Mouse (Mus musculus): ENCODE data around the gene Oaz1.
A peak's percentile ranks its signal among the peaks of the same experiment; 100 is the strongest.

Gene Oaz1

DNA sequence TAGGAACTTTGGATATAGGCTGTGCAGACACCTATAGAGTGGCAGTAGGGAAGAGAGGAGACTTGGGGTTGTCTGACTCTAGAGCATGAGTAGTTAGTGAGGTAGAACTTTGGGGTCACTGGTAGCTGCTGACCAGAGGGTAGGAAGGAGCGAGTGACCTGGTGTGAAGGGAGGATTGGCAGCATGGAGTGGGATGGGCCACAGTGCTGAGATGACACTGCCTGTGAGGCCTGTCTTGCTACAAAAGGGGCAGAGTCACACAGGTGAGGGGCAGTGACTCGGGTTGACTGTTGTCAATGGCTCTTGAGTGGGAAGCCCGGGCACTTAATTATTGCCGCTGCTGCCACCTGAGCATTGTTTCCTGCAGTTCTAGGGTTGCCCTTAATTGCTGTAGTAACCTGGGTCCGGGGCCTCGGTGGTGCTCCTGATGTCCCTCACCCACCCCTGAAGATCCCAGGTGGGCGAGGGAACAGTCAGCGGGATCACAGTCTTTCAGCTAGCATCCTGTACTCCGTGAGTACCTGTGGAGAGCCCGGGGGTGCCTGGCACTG, 1.5 kb downstream of the Oaz1 start:
- TF ChIP-seq GATA4 (IDR thresholded peaks at IDR 0.05; ENCODE audit: insufficient replicate concordance, low read length) = no peak

DNA sequence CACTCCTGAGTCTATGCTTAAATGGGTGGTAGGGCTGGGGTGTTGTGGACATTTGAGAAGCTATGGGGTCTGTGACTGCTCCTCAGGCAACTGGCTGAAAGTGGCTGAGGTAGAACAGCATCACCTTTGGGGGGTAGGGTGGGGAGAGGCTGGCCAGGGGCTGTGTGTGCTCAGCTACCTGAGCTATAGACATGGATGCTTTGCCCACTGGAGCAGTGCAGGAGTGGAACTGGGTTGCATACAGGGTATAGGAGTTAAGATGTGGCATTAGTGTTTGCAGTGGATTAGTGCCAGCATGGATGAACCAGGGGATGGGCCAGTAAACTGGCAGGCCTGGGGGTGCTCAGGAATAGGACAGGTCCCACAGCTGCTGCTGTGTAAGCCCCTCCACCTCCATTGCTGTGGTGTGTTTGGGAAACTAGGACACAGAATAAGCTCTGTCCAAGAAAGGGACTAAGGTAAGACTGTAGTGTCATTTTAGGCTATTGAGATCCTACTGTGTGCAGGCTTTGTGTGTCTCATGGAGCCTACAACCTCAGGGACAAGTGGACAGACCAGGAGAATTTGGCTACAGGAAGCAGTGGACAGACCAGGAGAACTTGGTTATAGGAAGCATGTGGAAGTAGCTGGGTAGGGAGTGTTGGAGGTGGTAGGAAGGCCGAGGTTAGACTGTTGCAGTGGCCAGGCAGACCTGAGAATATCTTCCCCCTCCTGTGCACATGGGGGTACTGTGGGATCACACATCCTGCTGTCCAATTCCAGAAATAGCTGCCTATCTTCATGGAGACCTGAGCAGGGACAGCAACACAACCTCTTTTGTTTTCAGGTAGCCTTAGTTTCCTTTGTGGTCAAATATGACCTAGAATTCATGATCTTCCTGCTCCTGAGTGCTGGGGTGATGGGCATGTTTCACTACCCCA, 3.2 kb downstream of the Oaz1 start:
- TF ChIP-seq GATA4 (IDR thresholded peaks at IDR 0.05; ENCODE audit: insufficient replicate concordance, low read length) = no peak

DNA sequence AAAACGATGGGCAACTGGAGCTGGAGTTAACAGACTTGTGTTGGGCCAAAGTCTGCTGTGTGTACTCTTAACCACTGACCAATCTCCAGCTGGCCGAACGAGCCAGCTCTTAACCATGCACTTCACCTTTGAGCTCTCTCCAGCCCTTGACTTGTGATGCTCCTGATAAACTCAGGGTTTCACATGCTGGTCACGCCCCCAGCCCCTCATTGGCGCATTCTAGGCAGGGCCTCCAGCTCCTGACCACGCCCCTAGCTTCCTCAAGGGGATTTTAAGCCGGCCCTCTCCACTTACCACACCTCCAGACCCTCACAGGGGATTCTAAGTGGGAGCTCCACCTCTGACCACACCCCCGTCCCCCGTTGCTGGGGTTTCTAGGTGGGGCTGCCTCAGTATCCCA, 4.7 kb downstream of the Oaz1 start:
- peak; percentile 67; the same call in 1 of the 2 replicates for TF ChIP-seq GATA4 (IDR thresholded peaks at IDR 0.05; ENCODE audit: insufficient replicate concordance, low read length)

DNA sequence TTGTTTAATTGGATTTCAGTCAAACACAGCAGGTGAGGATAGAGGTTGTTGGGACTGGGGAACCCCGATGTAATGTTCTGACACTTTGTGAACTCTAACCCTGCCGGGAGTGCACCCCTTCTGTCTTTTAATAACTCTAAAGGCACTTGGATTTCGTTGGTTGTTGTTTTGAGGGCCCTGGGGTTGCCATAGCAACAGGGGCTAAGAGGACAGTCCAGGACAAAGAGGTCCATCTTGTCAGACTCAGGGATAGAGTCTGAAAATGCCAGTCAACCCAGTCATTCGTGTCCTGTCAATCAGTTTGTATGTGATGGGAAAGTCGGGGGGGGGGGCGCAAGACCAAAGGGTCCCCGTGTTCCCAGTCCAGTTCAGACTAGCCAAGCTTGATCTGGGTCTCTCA, 6.4 kb downstream of the Oaz1 start:
- no peak for TF ChIP-seq GATA4 (IDR thresholded peaks at IDR 0.05; ENCODE audit: insufficient replicate concordance, low read length)

DNA sequence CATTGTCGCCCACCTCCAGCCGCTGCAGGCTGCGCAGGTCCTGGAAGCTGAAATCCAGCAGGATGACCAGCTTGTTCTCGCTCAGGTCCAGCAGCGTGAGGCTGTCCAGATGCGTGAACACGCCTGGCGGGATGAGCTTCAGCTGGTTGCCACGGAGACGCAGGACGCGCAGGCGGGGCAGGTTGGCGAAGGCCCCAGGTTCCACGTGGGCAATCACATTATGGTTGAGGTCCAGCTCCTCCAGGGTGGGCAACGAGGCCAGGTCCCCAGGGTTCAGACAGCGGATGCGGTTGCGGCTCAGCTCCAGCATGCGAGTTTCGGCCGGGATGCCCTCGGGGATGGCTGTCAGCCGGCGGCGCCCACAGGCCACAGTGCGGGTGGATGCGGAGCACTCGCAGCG, 9.2 kb downstream of the Oaz1 start:
- TF ChIP-seq GATA4 (IDR thresholded peaks at IDR 0.05; ENCODE audit: insufficient replicate concordance, low read length) = no peak

DNA sequence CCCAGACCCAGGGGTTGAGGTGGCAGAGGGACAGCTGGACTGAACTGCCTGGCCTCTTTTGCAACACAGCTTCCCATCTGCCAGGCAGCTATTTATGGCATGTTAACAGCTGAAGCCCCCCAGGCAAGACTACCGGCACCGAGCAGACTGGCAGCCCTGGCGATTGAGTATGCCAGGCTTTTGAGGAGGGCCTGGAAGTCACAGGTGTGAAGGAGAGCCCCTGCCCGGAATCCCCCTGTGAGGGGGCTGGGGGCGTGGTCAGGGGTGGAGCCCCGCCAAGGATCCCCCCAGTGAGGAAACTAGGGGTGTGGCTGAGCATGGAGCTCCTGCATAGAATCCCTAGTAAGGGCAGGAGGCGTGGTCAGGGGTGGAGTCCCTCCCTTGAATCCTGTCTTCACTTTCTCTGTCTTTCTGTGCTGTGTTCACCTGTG, 10.5 kb downstream of the Oaz1 start:
- no peak for TF ChIP-seq GATA4 (IDR thresholded peaks at IDR 0.05; ENCODE audit: insufficient replicate concordance, low read length)

DNA sequence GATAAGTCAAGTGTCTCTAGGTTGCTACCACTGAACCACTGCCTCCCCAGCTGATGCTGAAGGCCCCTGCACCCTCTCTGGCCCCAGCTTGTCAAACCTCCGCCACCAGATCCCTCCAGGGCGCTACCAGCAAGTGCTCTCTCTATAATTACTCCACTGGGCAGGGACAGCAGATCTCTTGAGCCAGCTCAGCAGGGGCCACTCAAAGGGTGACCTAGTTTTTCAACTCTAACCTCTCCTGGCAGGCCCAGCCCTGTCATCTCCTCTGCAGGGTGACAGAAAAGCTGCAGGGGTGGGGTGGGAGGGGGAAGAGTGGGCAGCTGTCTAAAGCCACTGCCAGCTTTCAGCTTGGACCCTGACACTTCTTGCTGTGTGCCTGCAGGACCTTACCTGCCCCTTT, 11.4 kb downstream of the Oaz1 start:
- TF ChIP-seq GATA4 (IDR thresholded peaks at IDR 0.05; ENCODE audit: insufficient replicate concordance, low read length) = no peak

DNA sequence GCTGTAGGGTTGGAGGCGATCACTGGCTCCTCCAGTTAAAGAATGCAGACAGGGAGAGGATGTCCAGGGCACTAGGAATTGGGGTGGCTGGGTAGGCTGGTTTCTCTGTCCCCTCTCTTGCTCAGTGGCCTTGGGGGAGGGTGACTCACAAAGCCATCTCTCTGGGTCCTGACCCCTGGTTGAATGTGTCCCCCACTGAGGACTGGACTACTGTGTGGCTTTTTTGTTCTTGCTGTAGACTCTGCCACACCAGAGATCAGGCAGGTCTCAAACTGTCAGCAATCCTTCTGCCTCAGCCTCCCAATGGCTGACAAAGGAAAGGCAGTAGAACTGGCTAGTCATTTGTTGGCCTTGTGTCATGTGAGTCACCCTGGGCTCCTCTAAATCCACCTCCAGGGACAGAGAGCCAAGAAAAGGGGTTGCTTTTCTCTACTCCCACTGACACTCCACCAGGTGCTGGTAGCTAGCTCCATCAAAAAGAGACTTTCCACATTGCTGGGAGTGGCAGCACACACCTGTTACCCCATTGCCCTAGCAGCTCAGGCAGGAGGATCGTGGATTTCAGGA, 12.0 kb downstream of the Oaz1 start:
- no peak for TF ChIP-seq GATA4 (IDR thresholded peaks at IDR 0.05; ENCODE audit: insufficient replicate concordance, low read length)

DNA sequence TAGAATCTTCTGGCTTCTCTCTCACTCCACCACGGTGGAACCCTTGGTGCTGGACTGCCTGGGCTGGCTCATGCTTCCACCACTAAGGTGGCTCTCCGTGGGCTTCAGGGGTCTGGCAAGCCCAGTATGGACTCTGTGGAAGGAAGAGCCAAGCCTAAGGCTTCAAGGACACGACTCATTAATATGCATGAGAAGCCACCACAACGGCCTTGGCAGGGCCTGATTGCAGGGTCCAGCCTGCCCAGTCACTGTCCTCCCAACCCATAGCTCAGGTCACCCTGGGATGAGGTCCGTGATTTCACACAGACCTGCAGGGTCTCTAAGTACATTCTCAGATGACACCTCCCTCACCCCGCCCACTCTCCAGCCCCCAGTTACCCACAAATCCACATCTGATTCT, 13.4 kb downstream of the Oaz1 start:
- TF ChIP-seq GATA4 (IDR thresholded peaks at IDR 0.05; ENCODE audit: insufficient replicate concordance, low read length) = no peak

DNA sequence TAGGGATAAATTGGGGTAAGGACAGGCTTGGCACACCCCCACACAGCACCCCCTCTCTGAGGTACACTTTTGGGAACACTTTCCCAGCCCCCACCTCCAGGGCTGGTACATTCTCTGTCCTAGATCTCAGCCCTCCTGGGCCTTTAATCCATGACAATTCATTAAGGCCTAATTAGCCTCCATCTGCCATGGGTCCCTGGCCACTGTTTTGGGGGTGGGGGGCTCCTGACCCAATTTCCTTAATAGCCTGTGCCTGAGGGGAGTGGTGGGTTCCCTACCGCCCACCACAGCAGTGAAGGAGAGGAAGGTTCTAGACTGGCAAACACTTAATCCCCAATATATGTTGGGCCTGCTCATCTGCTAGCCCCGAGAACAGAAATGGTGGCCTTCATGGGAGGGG, 15.2 kb downstream of the Oaz1 start:
- no peak for TF ChIP-seq GATA4 (IDR thresholded peaks at IDR 0.05; ENCODE audit: insufficient replicate concordance, low read length)

DNA sequence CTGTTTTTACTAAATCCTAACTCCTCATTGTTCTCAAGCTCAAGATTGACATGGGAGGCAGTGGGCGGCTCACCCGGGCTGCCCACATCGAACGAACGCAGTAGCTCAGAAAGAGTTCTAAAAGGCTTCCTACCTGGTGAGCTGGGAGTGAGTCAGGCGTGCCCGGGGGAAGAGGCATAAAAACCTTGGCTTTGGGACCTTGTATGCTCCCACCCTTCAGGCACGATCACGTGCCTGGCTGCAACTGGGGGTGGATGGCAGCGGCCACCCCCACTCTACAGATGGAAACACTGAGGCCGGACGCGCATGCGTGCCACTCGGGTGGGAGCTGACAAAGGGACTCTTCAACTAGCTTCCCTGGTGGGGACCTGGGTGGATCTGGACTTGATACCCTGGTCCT, 15.9 kb downstream of the Oaz1 start:
- no peak for TF ChIP-seq GATA4 (IDR thresholded peaks at IDR 0.05; ENCODE audit: insufficient replicate concordance, low read length)

DNA sequence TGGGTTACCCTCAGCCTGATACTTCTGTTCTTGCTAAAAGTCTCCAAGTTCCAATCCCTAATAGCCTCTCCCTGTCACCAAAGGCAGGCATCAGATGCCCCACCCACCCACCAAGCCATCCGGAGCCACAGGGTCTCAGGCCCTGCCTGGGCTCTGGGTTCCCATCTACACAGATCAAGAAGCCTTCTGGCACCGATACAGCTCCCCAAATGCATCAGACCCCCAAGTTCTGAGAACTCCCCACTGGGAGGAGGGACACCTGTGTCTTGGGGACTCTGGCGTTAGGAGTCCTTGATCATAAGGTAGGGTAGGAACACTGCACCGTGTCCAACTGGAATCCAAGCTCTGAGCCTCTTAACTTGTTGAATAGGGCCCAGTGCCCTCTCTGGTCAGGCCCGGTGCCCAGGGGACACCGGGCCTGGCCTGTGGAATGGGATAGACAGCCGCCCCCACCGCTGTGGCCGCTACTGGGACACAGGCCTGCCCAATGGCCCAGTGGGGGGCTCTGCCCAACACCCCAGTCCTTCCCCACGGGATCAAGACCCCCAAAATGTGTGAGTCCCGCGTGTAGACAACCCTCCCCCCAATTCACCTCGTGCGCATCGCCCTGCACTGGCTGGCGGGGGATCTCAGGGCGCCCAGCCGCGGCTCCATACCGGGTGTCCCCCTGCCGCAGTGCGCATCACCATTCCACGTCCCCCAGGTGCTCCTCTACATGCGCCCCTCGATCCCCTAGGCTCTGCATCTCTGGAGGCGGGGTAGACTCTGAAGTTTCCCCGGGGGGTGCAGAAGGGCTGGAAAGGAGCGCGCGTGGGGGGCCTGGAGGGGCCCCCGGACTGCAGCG, 16.9 kb downstream of the Oaz1 start:
- TF ChIP-seq GATA4 (IDR thresholded peaks at IDR 0.05; ENCODE audit: insufficient replicate concordance, low read length) = no peak

DNA sequence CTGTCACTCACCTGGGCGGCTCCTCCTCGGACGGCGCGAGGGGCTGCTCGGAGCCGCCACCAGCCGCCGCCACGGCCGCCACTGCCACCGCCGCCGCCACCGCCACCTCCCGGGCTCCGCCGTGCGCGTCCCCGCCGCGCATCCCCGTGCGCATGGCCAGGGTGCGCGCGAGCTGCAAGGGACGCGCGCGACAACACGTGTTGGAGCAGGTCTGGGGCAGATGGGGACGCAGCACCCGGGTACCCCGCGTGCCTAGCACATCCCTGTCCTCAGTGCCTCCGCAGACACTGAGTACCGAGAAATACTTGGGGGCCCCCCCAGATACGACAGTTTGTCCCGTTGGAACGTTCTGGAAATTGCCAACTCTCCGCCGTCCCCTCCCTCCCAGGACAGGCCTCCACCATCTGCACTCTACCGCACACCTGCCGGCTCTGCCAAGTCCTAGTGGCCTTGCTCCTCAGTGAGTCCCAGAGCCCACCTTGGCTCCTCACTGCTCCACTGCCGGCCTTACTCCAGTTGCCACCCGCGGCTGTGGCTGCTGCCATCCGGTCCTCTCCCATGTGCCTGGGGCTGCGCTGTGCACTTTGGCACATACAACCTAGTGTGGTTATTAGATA, 17.6 kb downstream of the Oaz1 start, which contains the start of gene Lingo3:
TSS of gene Lingo3 (minus strand) at position 109 of the 617 bp plus-strand sequence.
- no peak for TF ChIP-seq GATA4 (IDR thresholded peaks at IDR 0.05; ENCODE audit: insufficient replicate concordance, low read length)

DNA sequence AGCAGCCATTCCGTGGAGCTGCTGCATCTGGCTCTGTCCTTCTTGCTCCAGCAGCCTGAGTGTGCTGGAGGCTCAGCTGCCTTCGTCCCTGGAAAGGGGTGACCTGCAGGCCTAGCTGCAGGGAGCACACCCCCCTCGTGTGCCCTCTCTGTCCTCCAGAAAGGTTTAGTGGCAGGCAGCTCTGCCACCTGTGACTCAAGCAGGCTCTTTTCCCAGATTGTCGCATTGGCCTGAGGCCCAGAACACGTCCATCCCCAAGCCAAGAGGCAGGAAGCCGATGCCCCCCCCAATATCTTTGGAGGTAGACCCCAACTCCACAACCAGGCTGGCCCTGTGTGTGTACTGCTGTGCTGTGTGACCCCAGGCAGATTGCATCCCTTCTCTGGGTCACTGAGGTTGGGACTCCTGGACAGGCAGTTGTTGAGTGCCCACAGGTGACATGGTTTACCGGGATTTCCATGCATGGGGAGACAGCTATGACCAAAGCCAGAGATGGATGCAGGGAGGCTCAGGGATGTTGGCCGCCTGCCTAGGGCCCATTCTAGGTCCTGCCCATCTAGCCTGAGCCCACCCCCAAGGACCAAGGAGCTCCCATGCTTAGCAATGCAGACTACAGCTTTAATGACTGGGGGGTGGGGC, 18.7 kb downstream of the Oaz1 start:
- no peak for TF ChIP-seq GATA4 (IDR thresholded peaks at IDR 0.05; ENCODE audit: insufficient replicate concordance, low read length)

Data from liver, adult (tissue).